Mouse (Mus musculus): ENCODE measurements at regions not wholly inside any gene's neighbourhood (a gene's known extent, or its start where the extent isn't known, plus 50 kb on each side); places are given as distances from the start of the nearest gene placed in this dataset.

- TF ChIP-seq EP300 (IDR thresholded peaks at IDR 0.05; ENCODE audit: low read depth) (no peak), CTCF (IDR thresholded peaks at IDR 0.05; ENCODE audit: low read depth) (no peak)
Measured at GRCm38 (mm10) chr6:94765724-94766123, 65.8 kb upstream of the Lrig1 start.
